8 mouse cellular contexts compared by ENCODE assay signal in the genomic region with DNA sequence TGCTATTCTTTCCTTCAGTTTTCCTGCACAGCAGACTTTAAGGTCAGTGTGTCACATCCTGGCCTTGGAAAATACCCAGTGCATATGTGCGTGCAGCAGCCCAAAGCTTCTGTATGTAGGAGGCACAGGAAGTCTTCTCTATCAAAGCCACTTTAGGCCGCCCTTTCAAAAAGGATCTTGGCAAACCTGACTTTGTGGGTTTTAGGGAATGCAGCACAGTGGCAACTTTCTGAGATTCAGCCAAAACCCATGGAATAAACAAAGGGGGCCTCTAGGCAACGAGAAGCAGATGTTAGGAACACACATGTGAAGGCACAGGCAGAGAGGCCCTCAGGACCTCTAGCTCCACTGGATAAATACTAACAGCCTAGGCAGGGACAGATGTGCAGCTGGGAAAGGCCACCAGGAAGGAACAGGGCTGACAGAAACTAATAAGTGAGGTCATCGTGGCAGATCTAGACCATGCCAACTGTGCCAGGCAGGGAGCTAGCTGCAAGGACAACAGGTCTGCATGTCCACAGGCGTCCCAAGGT. TPM values are rescaled to one million over a fixed set of nuclear protein-coding genes. Genes with fewer than 3 reads are reported as not detected.
DNase-seq lines count a peak whose midpoint lies in the region; ATAC-seq lines count a peak whose summit lies in the region.

No protein-coding gene starts in this region.

- no peaks in the 10 kb centered on the region for H3K27me3 ChIP-seq in forebrain, embryonic 10.5 days (ENCODE audit: poor library complexity, severe bottlenecking)
- no peaks in the 10 kb centered on the region for H3K27me3 ChIP-seq in forebrain, embryonic 14.5 days (replicated peaks; ENCODE audit: control insufficient read depth, insufficient read depth, low read length)
- H3K27me3 ChIP-seq in limb, embryonic 10.5 days (ENCODE audit: low read depth, poor library complexity, severe bottlenecking) = no peaks in the 10 kb centered on the region
- H3K27me3 ChIP-seq in stomach, embryonic 14.5 days (ENCODE audit: control insufficient read depth, insufficient read depth, low read length) = no peaks in the 10 kb centered on the region

- H3K4me1 ChIP-seq in forebrain, embryonic 10.5 days = peaks cover 16% of the 10 kb centered on the region
- H3K4me1 ChIP-seq in forebrain, embryonic 14.5 days (ENCODE audit: control insufficient read depth, insufficient read depth, low read length) = no peaks in the 10 kb centered on the region
- H3K4me1 ChIP-seq in limb, embryonic 10.5 days = peaks cover 32% of the 10 kb centered on the region
- H3K4me1 ChIP-seq in stomach, embryonic 14.5 days (ENCODE audit: control insufficient read depth, insufficient read depth, low read length) = peaks cover 25% of the 10 kb centered on the region

- H3K4me3 ChIP-seq in forebrain, embryonic 10.5 days = no peak overlapping the region
- H3K4me3 ChIP-seq in forebrain, embryonic 14.5 days (ENCODE audit: low read depth, low read length) = no peak overlapping the region
- H3K4me3 ChIP-seq in limb, embryonic 10.5 days = no peak overlapping the region
- no peak overlapping the region for H3K4me3 ChIP-seq in stomach, embryonic 14.5 days (ENCODE audit: low read depth, low read length)

- H3K36me3 ChIP-seq in forebrain, embryonic 10.5 days (replicated peaks) = peaks cover 4% of the 10 kb centered on the region; the same call in 1 of the 2 replicates
- peaks cover 8% of the 10 kb centered on the region; the same call in 1 of the 2 replicates for H3K36me3 ChIP-seq in forebrain, embryonic 14.5 days (ENCODE audit: control insufficient read depth, insufficient read depth, low read length)
- H3K36me3 ChIP-seq in limb, embryonic 10.5 days = no peaks in the 10 kb centered on the region
- peaks cover 4% of the 10 kb centered on the region; the same call in 1 of the 2 replicates for H3K36me3 ChIP-seq in stomach, embryonic 14.5 days (ENCODE audit: control insufficient read depth, insufficient read depth, low read length)

- DNase-seq in forebrain, embryonic 10.5 days (ENCODE audit: extremely low spot score, low spot score) = peak; percentile 19
- no peak for DNase-seq in forebrain, embryonic 14.5 days (ENCODE audit: low spot score)
- DNase-seq in thymus, postnatal 25 days = peak; percentile 15
- DNase-seq in thymus, postnatal 10 days (ENCODE audit: low spot score in 2 of 2) = no peak
- peak; percentile 62 for DNase-seq in limb, embryonic 10.5 days (ENCODE audit: low spot score)
- no peak for DNase-seq in right cerebral cortex, adult 18-20 months
- no peak for DNase-seq in urinary bladder, adult 2 months (ENCODE audit: low spot score)

- H3K9me3 ChIP-seq in forebrain, embryonic 10.5 days = no peaks in the 10 kb centered on the region
- H3K9me3 ChIP-seq in forebrain, embryonic 14.5 days (replicated peaks; ENCODE audit: control insufficient read depth, low read length) = no peaks in the 10 kb centered on the region
- H3K9me3 ChIP-seq in limb, embryonic 10.5 days (replicated peaks) = no peaks in the 10 kb centered on the region
- no peaks in the 10 kb centered on the region for H3K9me3 ChIP-seq in stomach, embryonic 14.5 days (ENCODE audit: control insufficient read depth, low read depth, low read length)

- 63% methylated on average over 5 of the region's 5 CpGs for WGBS in forebrain, embryonic 10.5 days
- 75% methylated on average over 5 of the region's 5 CpGs for WGBS in forebrain, embryonic 14.5 days
- WGBS in limb, embryonic 10.5 days = 44% methylated on average over 5 of the region's 5 CpGs
- 41% methylated on average over 5 of the region's 5 CpGs for WGBS in stomach, embryonic 14.5 days

- no peak for ATAC-seq in forebrain, embryonic 14.5 days
- ATAC-seq in stomach, embryonic 14.5 days (ENCODE audit: insufficient number of reproducible peaks, insufficient read depth, low FRiP score, low read depth) = peak; percentile 23; the same call in 1 of the 2 replicates

- H3K9ac ChIP-seq in forebrain, embryonic 14.5 days (ENCODE audit: low read length) = no peak overlapping the region
- H3K9ac ChIP-seq in stomach, embryonic 14.5 days (replicated peaks; ENCODE audit: low read depth, low read length) = no peak overlapping the region; the same call in 1 of the 2 replicates

- H3K27ac ChIP-seq in forebrain, embryonic 10.5 days = peak overlapping the region; percentile 16
- no peak overlapping the region for H3K27ac ChIP-seq in forebrain, embryonic 14.5 days (ENCODE audit: low read depth, low read length)
- peak overlapping the region; percentile 79 for H3K27ac ChIP-seq in limb, embryonic 10.5 days
- peak overlapping the region; percentile 53 for H3K27ac ChIP-seq in stomach, embryonic 14.5 days (ENCODE audit: low read length)

- no peak overlapping the region for H3K4me2 ChIP-seq in forebrain, embryonic 14.5 days (ENCODE audit: low read length)
- H3K4me2 ChIP-seq in stomach, embryonic 14.5 days (replicated peaks; ENCODE audit: low read depth, low read length) = no peak overlapping the region; the same call in 1 of the 2 replicates

RNA-seq across cellular contexts. Expression of a gene that starts 51.0 kb away (rescaled TPM):
- polyA plus RNA-seq in forebrain, embryonic 10.5 days (2016; fragmentation: Nextera tagmentation; extraction: Ambion mirVana) = 59.3 and 66.1 TPM in 2 replicates
- polyA plus RNA-seq in forebrain, embryonic 14.5 days (2014; fragmentation: Nextera tagmentation; extraction: Ambion mirVana) = 42.6 and 44.3 TPM in 2 replicates
- polyA plus RNA-seq in limb, embryonic 10.5 days (2016; fragmentation: Nextera tagmentation; extraction: Ambion mirVana) = 56.2 and 56.6 TPM in 2 replicates
- 70.9 and 72.6 TPM in 2 replicates for polyA plus RNA-seq in stomach, embryonic 14.5 days (2014; fragmentation: Nextera tagmentation; extraction: Ambion mirVana)
- 157 and 168 TPM in 2 replicates for polyA plus RNA-seq in urinary bladder, adult 2 months (2012; rRNA removed)

Comparison
In these comparisons a context has a peak if more than half of its experiments do, and no peak if none do; other contexts are left out.
1. DNase-seq: peak in forebrain, embryonic 10.5 days (single experiment), thymus, postnatal 25 days (single experiment) and limb, embryonic 10.5 days (single experiment); none in forebrain, embryonic 14.5 days (single experiment), thymus, postnatal 10 days (0 of 2), right cerebral cortex, adult 18-20 months (single experiment) and urinary bladder, adult 2 months (single experiment).